Mouse (Mus musculus) small intestine, adult 2 months (tissue): ENCODE measurements around the gene Cdh13.

ENCODE experiments used
- CTCF ChIP-seq: fragments of 200-500 bp; IDR thresholded peaks from 2 replicates; pipeline ENCODE4 v1.5.1; 2012; ENCODE audit warnings: low read depth, mild to moderate bottlenecking, control low read depth, inconsistent platforms, low read length, moderate library complexity, mixed read lengths; ENCODE audit not compliant: insufficient replicate concordance, insufficient read length; ENCODE audit errors: extremely low read depth
- POLR2A ChIP-seq: fragments of 200-500 bp; IDR thresholded peaks from 2 replicates; pipeline ENCODE4 v1.6.1; 2012; ENCODE audit warnings: low read depth, mild to moderate bottlenecking, control low read depth, inconsistent platforms, low read length, moderate library complexity

GRCm38 (mm10) chr8:118477587-118477986, 194.1 kb downstream of the Cdh13 start:
- TF ChIP-seq CTCF (no peak), POLR2A (no peak)
